Mouse (Mus musculus) limb, embryonic 14.5 days (tissue): ENCODE results near the gene Slc39a5. TPM values are rescaled to one million over a fixed set of nuclear protein-coding genes. Genes with fewer than 3 reads are reported as not detected.

Experiments
- ATAC-seq: fragments of 200-750 bp; cut with Nextera tagmentation; 2 replicates; pipeline ENCODE4 v1.8.0; 2017; ENCODE audit warnings: low read depth, moderate number of reproducible peaks, moderate TSS enrichment; ENCODE audit not compliant: low FRiP score
- DNase-seq: peaks from one replicate; pipeline ENCODE4 v3.0.0-alpha.2; 2015; ENCODE audit warnings: low spot score
- H3K27ac ChIP-seq: fragments of 300-500 bp; sonication (generic); replicated peaks from 2 replicates; pipeline ENCODE4 v1.5.1; 2014; ENCODE audit warnings: low read depth, mild to moderate bottlenecking, low read length, moderate library complexity, mixed read lengths
- H3K27me3 ChIP-seq: fragments of 300-500 bp; sonication (generic); 2 replicates; pipeline ENCODE4 v1.6.1; 2014; ENCODE audit warnings: low read length, mixed read lengths; ENCODE audit not compliant: control insufficient read depth, insufficient read depth
- H3K36me3 ChIP-seq: fragments of 300-500 bp; sonication (generic); 2 replicates; pipeline ENCODE4 v1.6.1; 2014; ENCODE audit warnings: mild to moderate bottlenecking, low read length, moderate library complexity, mixed read lengths; ENCODE audit not compliant: control insufficient read depth, insufficient read depth
- H3K4me1 ChIP-seq: fragments of 300-500 bp; sonication (generic); 2 replicates; pipeline ENCODE4 v1.6.1; 2014; ENCODE audit warnings: antibody characterized with exemption, low read length, mixed read lengths; ENCODE audit not compliant: control insufficient read depth, insufficient read depth
- H3K4me2 ChIP-seq: fragments of 300-500 bp; sonication (generic); replicated peaks from 2 replicates; pipeline ENCODE4 v1.6.1; 2014; ENCODE audit warnings: low read depth, mild to moderate bottlenecking, low read length, moderate library complexity; ENCODE audit not compliant: severe bottlenecking
- H3K4me3 ChIP-seq: fragments of 300-500 bp; sonication (generic); replicated peaks from 2 replicates; pipeline ENCODE4 v1.5.1; 2014; ENCODE audit warnings: low read length
- H3K9ac ChIP-seq: fragments of 300-500 bp; sonication (generic); 2 replicates; pipeline ENCODE4 v1.6.1; 2014; ENCODE audit warnings: mild to moderate bottlenecking, low read depth, low read length, moderate library complexity; ENCODE audit not compliant: severe bottlenecking
- H3K9me3 ChIP-seq: fragments of 300-500 bp; sonication (generic); 2 replicates; pipeline ENCODE4 v1.6.1; 2016; ENCODE audit warnings: low read length; ENCODE audit not compliant: control insufficient read depth
- POLR2A ChIP-seq: fragments of 200-500 bp; IDR thresholded peaks from 2 replicates; pipeline ENCODE4 v1.8.0; 2012; ENCODE audit warnings: inconsistent platforms, mild to moderate bottlenecking, moderate library complexity, borderline replicate concordance; ENCODE audit not compliant: insufficient read depth, insufficient read length; ENCODE audit errors: extremely low read depth
- WGBS: fragments of 180-500 bp; shearing (Covaris S2); extraction: QIAGEN DNeasy Blood & Tissue Kit; methylation state at CpG from one replicate; pipeline ENCODE4 v1.1.7; 2014; 5-methylcytosine and 5-hydroxymethylcytosine counted together
- polyA plus RNA-seq, 2 experiments: library from polyadenylated mRNA; depleted of rRNA in 1 of 2; stranded (reverse) in 1 of 2; unstranded in 1 of 2; fragments of >200 nt; fragmentation: Nextera tagmentation in 1 of 2; extraction: Ambion mirVana in 1 of 2; gene quantifications; 2 replicates each; pipeline versions ENCODE4 v1.2.1 to v1.2.3; 2012 to 2014

Slc39a5 gene
- polyA plus RNA-seq, 2 experiments, result 0.39 TPM; not detected in 1

DNA sequence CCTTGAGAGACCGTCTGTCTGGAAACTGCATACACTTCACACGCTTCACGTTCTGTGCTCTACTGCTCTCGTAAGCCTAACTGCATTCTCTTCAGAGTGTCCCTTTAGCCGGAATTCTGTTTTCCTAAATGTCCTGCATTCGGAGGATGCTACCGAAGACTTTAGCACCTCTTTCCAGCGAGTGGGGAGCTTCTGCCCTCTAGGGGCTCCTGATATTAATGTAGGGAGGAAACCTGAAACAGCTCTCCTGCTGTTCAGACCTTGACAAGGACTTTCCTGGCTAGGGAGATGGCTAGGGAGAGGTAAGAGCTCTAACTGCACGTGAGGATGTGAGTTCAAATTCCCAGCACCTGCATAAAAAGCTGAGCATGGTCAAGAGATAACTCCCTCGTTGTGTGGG is 39.4 kb upstream of the Slc39a5 start:
- ATAC-seq (no peak), DNase-seq (no peak)
- TF ChIP-seq POLR2A, result no peak
- 66% methylated on average over 10 of the region's 10 CpGs for WGBS
- Histone ChIP-seq H3K4me2 (no peak overlapping the region), H3K9me3 (no peaks in the 10 kb centered on the region), H3K4me1 (no peaks in the 10 kb centered on the region), H3K36me3 (peaks cover 68% of the 10 kb centered on the region), H3K4me3 (no peak overlapping the region), H3K27ac (no peak overlapping the region), H3K27me3 (no peaks in the 10 kb centered on the region), H3K9ac (no peak overlapping the region)

DNA sequence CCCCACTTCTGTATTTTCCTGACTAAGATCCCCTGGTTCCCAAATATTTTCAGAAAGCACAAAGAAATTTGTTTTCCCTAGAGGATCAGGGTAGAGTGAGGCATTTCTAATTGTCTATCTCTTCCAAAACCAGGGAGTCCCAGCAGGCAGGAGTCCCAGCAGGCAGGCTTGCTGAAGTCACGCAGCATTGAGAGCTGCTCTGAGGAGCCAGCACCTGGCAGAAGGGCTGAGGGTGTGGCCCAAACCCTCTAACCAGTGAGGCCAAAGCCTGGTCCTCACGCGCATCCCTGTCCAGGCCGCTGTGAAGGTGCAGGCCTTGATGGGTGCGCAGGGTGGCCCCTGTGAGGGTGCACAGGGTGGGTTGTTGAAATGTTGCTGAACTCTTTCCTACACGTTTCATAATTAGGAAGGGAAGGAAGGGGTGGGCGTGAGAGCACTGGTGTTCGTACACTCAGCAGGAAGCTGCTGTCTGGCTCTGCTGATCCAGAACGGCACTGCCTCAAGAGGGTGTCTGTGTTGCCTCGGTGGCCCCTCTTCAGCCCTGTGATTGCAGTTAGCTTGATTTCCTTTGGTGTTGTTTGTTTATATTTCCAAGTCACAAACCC is 37.7 kb upstream of the Slc39a5 start:
- no peak for ATAC-seq
- Histone ChIP-seq H3K27me3 (no peaks in the 10 kb centered on the region), H3K27ac (no peak overlapping the region), H3K4me3 (no peak overlapping the region), H3K36me3 (peaks cover 80% of the 10 kb centered on the region), H3K9me3 (no peaks in the 10 kb centered on the region), H3K4me1 (no peaks in the 10 kb centered on the region), H3K4me2 (no peak overlapping the region), H3K9ac (no peak overlapping the region)
- TF ChIP-seq POLR2A, result no peak
- DNase-seq, result no peak
- whole genome bisulfite sequencing, result 67% methylated on average over 10 of the region's 10 CpGs

DNA sequence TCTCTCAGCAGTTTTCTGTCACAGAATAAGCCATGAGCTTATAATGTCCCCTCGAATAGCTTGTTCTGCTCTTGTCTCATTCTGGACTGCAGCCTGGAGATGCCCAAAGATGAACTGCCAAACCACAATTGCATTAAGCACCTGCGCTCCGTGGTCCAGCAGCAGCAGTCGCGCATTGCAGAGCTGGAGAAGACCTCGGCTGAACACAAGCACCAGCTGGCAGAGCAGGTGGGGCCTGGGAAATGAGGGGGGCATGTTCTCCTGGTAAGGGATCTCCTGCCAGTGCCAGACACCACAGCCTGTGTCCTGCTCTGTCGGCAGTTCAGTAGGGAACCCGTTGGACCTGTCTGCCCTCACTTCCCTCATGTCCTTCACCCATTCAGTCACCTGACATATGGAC is 35.3 kb upstream of the Slc39a5 start:
- no peak overlapping the region for H3K4me3 ChIP-seq
- no peak for TF ChIP-seq POLR2A
- WGBS, result 93% methylated on average over 8 of the region's 8 CpGs
- ATAC-seq, result no peak
- no peak overlapping the region for H3K4me2 ChIP-seq
- no peak overlapping the region for H3K27ac ChIP-seq
- no peaks in the 10 kb centered on the region for H3K4me1 ChIP-seq
- no peak overlapping the region for H3K9ac ChIP-seq
- H3K9me3 ChIP-seq, result no peaks in the 10 kb centered on the region
- H3K27me3 ChIP-seq, result no peaks in the 10 kb centered on the region
- peaks cover 82% of the 10 kb centered on the region for H3K36me3 ChIP-seq
- DNase-seq, result no peak

DNA sequence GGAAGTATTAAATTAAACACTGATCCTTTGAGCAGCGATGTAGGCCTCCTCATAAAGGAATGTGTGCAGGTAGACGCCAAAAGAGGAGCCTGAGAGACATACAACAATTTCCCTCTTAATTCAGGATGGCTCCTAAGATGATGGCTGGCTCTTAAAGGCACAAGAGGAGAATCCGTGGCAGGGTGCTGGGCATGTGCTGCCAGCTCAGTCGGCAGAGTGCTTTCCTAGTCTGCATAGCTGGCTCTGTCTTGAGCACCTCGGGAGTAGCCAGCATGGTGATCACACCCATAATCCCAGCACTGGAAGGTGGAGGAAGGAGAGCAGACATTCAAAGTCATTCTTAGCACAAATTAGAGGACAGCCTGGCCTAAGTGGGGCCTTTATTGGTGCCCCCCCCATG is 34.8 kb upstream of the Slc39a5 start:
- H3K4me1 ChIP-seq, result no peaks in the 10 kb centered on the region
- TF ChIP-seq POLR2A, result no peak
- peaks cover 82% of the 10 kb centered on the region for H3K36me3 ChIP-seq
- H3K27ac ChIP-seq, result no peak overlapping the region
- H3K4me2 ChIP-seq, result no peak overlapping the region
- H3K9ac ChIP-seq, result no peak overlapping the region
- H3K9me3 ChIP-seq, result no peaks in the 10 kb centered on the region
- no peak overlapping the region for H3K4me3 ChIP-seq
- no peaks in the 10 kb centered on the region for H3K27me3 ChIP-seq
- 85% methylated on average over 5 of the region's 5 CpGs for WGBS
- DNase-seq, result no peak
- ATAC-seq, result no peak

DNA sequence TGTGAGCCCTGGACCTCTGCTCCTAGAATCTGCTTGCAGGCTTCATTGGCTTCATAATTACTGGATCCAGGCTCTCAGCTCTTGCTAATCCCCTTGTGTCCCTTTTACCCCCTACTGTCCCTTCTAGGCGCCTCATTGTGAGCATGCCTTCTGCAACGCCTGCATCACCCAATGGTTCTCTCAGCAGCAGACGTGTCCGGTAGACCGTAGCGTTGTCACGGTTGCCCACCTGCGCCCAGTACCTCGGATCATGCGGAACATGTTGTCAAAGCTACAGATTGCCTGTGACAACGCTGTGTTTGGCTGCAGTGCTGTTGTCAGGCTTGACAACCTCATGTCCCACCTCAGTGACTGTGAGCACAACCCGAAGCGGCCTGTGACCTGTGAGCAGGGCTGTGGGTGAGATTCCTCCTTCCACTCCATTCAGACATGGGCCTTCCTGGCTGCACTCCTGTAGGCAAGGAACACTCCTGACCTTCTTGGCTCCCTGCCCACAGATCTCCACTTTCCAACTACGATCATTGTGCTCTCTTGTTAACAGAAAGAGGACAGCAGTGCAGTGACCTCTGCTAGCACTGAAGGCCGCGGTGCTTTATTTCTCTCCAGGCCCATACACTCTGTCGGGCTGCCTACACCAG is 34.3 kb upstream of the Slc39a5 start:
- H3K4me2 ChIP-seq, result no peak overlapping the region
- H3K4me1 ChIP-seq, result no peaks in the 10 kb centered on the region
- no peak overlapping the region for H3K4me3 ChIP-seq
- no peaks in the 10 kb centered on the region for H3K27me3 ChIP-seq
- H3K9me3 ChIP-seq, result no peaks in the 10 kb centered on the region
- DNase-seq (no peak), ATAC-seq (no peak)
- peaks cover 82% of the 10 kb centered on the region for H3K36me3 ChIP-seq
- WGBS, result 88% methylated on average over 17 of the region's 17 CpGs
- no peak for TF ChIP-seq POLR2A
- H3K27ac ChIP-seq, result no peak overlapping the region
- H3K9ac ChIP-seq, result no peak overlapping the region
